Comparison of ENCODE assay signal across 9 mouse cellular contexts in genomic region chr13:95443376-95444233, GRCm38 (mm10). TPM values are rescaled to one million over a fixed set of nuclear protein-coding genes. Genes with fewer than 3 reads are reported as not detected.
A peak's percentile ranks its signal among the peaks of the same experiment; 100 is the strongest.
DNase-seq lines count a peak whose midpoint lies in the region; ATAC-seq and TF ChIP-seq lines count a peak whose summit lies in the region.
"Had no signal": no experiment of that assay in that cellular context is flagged by ENCODE, and none has a peak within 500 bp of the region (broad histone marks: within the 10 kb centered on the region; RNA-seq: fewer than 3 reads in every experiment).

No protein-coding gene starts in this region.

- peak overlapping the region; percentile 44 for H3K9ac ChIP-seq in midbrain, embryonic 15.5 days

- no peak for TF ChIP-seq POLR2A in testis, adult 2 months (IDR thresholded peaks at IDR 0.05; ENCODE audit: control insufficient read depth, low read depth, low read length)

- peak overlapping the region; percentile 93 for H3K4me2 ChIP-seq in midbrain, embryonic 15.5 days

- 2% methylated on average over 45 of the region's 46 CpGs for WGBS in midbrain, embryonic 15.5 days

- no peak for TF ChIP-seq CTCF in testis, adult 2 months (IDR thresholded peaks at IDR 0.05; ENCODE audit: control insufficient read depth, insufficient read depth, insufficient replicate concordance, low read depth, low read length)

- no peaks in the 10 kb centered on the region for H3K36me3 ChIP-seq in testis, adult 2 months (ENCODE audit: control insufficient read depth, insufficient read depth, low read length)
- no peaks in the 10 kb centered on the region for H3K36me3 ChIP-seq in midbrain, embryonic 15.5 days (replicated peaks)

- H3K4me1 ChIP-seq in testis, adult 2 months (ENCODE audit: control insufficient read depth, insufficient read depth, low read length), result peaks cover 7% of the 10 kb centered on the region
- peaks cover 19% of the 10 kb centered on the region for H3K4me1 ChIP-seq in midbrain, embryonic 15.5 days

- no peaks in the 10 kb centered on the region for H3K9me3 ChIP-seq in midbrain, embryonic 15.5 days

- H3K27me3 ChIP-seq in testis, adult 2 months (ENCODE audit: control insufficient read depth, insufficient read depth, low read length), result no peaks in the 10 kb centered on the region; the same call in 1 of the 2 replicates
- peaks cover 20% of the 10 kb centered on the region for H3K27me3 ChIP-seq in midbrain, embryonic 15.5 days (replicated peaks)

- peak overlapping the region; percentile 44 for H3K4me3 ChIP-seq in testis, adult 2 months (ENCODE audit: control insufficient read depth, low read depth, low read length)
- H3K4me3 ChIP-seq in midbrain, embryonic 15.5 days, result peak overlapping the region; percentile 48

- H3K27ac ChIP-seq in testis, adult 2 months (ENCODE audit: control insufficient read depth, insufficient read depth, low read depth, low read length), result no peak overlapping the region
- H3K27ac ChIP-seq in midbrain, embryonic 15.5 days, result no peak overlapping the region

- DNase-seq in cerebellum, adult 18-20 months, result no peak
- DNase-seq in testis, postnatal 14 days (ENCODE audit: low spot score), result no peak
- DNase-seq in hindlimb bud, embryonic 11.5 days (ENCODE audit: extremely low spot score, low read depth, low spot score), result peak; percentile 50
- DNase-seq in natural killer cell, adult 2 months (ENCODE audit: low spot score in 2 of 2), result no peak
- DNase-seq in adrenal gland, postnatal 25 days, result no peak

- 0 out of 2 replicates have a peak, but pooled peaks have one; percentile 36 for ATAC-seq in cerebellum, adult (ENCODE audit: insufficient number of reproducible peaks, low FRiP score, low TSS enrichment)
- peak; percentile 82 for ATAC-seq in midbrain, embryonic 15.5 days (replicated peaks)

RNA-seq across cellular contexts. Expression of gene Crhbp, which starts 1.1 kb away (rescaled TPM):
- polyA plus RNA-seq in testis, adult 2 months (2012; rRNA removed), result 0.10 and 0.25 TPM in 2 replicates
- polyA plus RNA-seq in midbrain, embryonic 15.5 days (2015; fragmentation: Nextera tagmentation; extraction: Ambion mirVana), result 2.7 and 3.4 TPM in 2 replicates
- total RNA-seq in adrenal gland, postnatal 25 days (2021), result not detected in 2 replicates
- total RNA-seq: hematopoietic stem cell, adult 5-6 weeks had no signal

RNA-seq across cellular contexts. Expression of gene S100z, which starts 34.9 kb away (rescaled TPM):
- polyA plus RNA-seq in testis, adult 2 months (2012; rRNA removed), result 0.42 and 0.85 TPM in 2 replicates
- polyA plus RNA-seq in midbrain, embryonic 15.5 days (2015; fragmentation: Nextera tagmentation; extraction: Ambion mirVana), result not detected in 2 replicates
- total RNA-seq in adrenal gland, postnatal 25 days (2021), result not detected in 2 replicates
- total RNA-seq: hematopoietic stem cell, adult 5-6 weeks had no signal
